Mouse (Mus musculus) heart, embryonic 11.5 days (tissue): ENCODE measurements around the gene Cog7. TPM values are rescaled to one million over a fixed set of nuclear protein-coding genes. Genes with fewer than 3 reads are reported as not detected.
A peak's percentile ranks its signal among the peaks of the same experiment; 100 is the strongest.

Experiments
- ATAC-seq: fragments of 200-750 bp; cut with Nextera tagmentation; replicated peaks from 2 replicates; pipeline ENCODE4 v1.8.0; 2017; ENCODE audit warnings: moderate library complexity; ENCODE audit not compliant: insufficient number of reproducible peaks, low FRiP score, low TSS enrichment
- H3K27ac ChIP-seq: fragments of 300-500 bp; sonication (generic); 2 replicates; pipeline ENCODE4 v1.5.1; 2014; ENCODE audit warnings: mild to moderate bottlenecking, low read depth, low read length
- H3K27me3 ChIP-seq: fragments of 300-500 bp; sonication (generic); 2 replicates; pipeline ENCODE4 v1.6.1; 2014; ENCODE audit warnings: mild to moderate bottlenecking, low read length, mixed read lengths; ENCODE audit not compliant: control insufficient read depth, insufficient read depth
- H3K36me3 ChIP-seq: fragments of 300-500 bp; sonication (generic); 2 replicates; pipeline ENCODE4 v1.6.1; 2014; ENCODE audit warnings: mild to moderate bottlenecking, low read length, moderate library complexity, mixed read lengths; ENCODE audit not compliant: control insufficient read depth, insufficient read depth
- H3K4me1 ChIP-seq: fragments of 300-500 bp; sonication (generic); 2 replicates; pipeline ENCODE4 v1.6.1; 2014; ENCODE audit warnings: low read length; ENCODE audit not compliant: control insufficient read depth, insufficient read depth
- H3K4me2 ChIP-seq: fragments of 300-500 bp; sonication (generic); 2 replicates; pipeline ENCODE4 v1.6.1; 2014; ENCODE audit warnings: mild to moderate bottlenecking, moderate library complexity
- H3K4me3 ChIP-seq: fragments of 300-500 bp; sonication (generic); 2 replicates; pipeline ENCODE4 v1.5.1; 2014; ENCODE audit warnings: low read depth, low read length
- H3K9ac ChIP-seq: fragments of 300-500 bp; sonication (generic); 2 replicates; pipeline ENCODE4 v1.6.1; 2014; ENCODE audit warnings: mild to moderate bottlenecking, low read depth, low read length, moderate library complexity
- H3K9me3 ChIP-seq: fragments of 300-500 bp; sonication (generic); replicated peaks from 2 replicates; pipeline ENCODE4 v1.6.1; 2016; ENCODE audit warnings: low read length; ENCODE audit not compliant: control insufficient read depth
- WGBS: fragments of 180-500 bp; shearing (Covaris S2); extraction: QIAGEN DNeasy Blood & Tissue Kit; methylation state at CpG from one replicate; pipeline ENCODE4 v1.1.7; 2014; ENCODE audit not compliant: insufficient replicate concordance; 5-methylcytosine and 5-hydroxymethylcytosine counted together
- polyA plus RNA-seq: library from polyadenylated mRNA; unstranded; fragments of >200 nt; fragmentation: Nextera tagmentation; extraction: Ambion mirVana; gene quantifications from 2 replicates; pipeline ENCODE4 v1.2.1, GENCODE M21; 2014

The Cog7 gene
- polyA plus RNA-seq, 1 experiment from 2014 or later = 17.4 TPM

DNA sequence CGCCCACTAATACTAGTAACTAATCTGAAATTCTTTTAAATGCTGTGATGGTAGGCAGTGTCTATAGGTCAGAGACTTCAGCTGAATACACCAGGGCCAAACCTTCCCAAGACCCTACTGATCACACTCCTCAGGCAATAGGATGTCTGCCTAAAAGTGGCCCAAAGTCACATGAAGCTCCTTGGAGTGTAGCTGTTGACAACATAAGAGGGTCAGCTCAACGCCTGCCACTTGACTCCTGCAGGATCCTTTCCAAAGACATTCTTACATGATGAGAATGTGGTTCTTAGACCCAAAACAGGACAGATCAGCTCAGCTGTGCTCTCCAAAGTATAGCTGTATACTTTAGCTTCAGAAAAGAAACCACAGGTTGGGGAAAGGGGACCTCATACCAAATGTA is 39.1 kb downstream of the Cog7 start:
- H3K9ac ChIP-seq = no peak overlapping the region
- no peaks in the 10 kb centered on the region for H3K36me3 ChIP-seq
- 75% methylated on average over 2 of the region's 2 CpGs for WGBS
- no peak for ATAC-seq
- H3K9me3 ChIP-seq = no peaks in the 10 kb centered on the region
- no peak overlapping the region for H3K27ac ChIP-seq
- H3K4me1 ChIP-seq = peaks cover 10% of the 10 kb centered on the region
- no peaks in the 10 kb centered on the region for H3K27me3 ChIP-seq
- H3K4me3 ChIP-seq = no peak overlapping the region
- H3K4me2 ChIP-seq = no peak overlapping the region

DNA sequence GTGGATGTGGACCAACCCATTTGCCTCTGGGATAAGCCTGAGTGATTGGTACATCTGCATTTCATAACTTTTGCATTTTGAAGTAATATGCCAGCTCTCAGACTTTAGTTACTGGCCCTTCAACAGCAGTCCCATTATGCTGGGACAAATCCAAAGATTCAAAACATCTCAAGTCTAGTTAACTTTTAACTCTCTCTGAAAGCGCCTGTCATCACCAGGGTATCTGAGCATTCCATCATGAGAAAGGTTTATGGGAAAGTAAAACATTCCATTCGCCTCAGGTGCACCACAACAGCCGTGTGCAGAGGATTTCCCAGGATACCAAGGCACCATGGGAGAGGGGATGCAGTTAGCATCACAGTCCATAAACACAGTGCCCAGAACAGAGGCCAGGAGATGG is 39.9 kb downstream of the Cog7 start:
- no peaks in the 10 kb centered on the region for H3K9me3 ChIP-seq
- no peak for ATAC-seq
- no peak overlapping the region for H3K27ac ChIP-seq
- H3K9ac ChIP-seq = no peak overlapping the region
- no peaks in the 10 kb centered on the region for H3K36me3 ChIP-seq
- H3K4me2 ChIP-seq = no peak overlapping the region
- H3K27me3 ChIP-seq = no peaks in the 10 kb centered on the region
- 77% methylated on average over 3 of the region's 3 CpGs for WGBS
- peaks cover 17% of the 10 kb centered on the region for H3K4me1 ChIP-seq
- H3K4me3 ChIP-seq = no peak overlapping the region

DNA sequence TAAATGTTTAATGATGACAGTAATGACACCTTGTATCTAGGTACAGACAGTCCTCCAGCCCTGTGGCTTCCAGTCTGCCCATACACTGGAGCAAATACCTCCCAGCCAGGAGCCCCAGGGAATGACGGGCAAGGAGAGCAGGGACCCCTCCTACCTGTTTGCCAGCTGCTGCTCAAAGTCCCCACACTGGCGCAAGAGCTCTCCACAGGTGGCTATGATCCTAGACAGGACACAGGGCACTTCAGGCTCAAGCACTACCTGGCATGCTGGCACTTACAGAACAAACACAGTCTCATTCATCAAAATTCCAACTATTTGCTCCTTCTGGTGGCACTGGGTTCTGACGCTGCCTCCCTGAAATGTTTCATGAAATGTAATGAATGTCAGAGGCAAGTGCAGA is 40.5 kb downstream of the Cog7 start:
- no peak overlapping the region for H3K4me3 ChIP-seq
- H3K27me3 ChIP-seq = no peaks in the 10 kb centered on the region
- no peak for ATAC-seq
- H3K9ac ChIP-seq = no peak overlapping the region
- no peak overlapping the region for H3K4me2 ChIP-seq
- peaks cover 22% of the 10 kb centered on the region for H3K4me1 ChIP-seq
- no peak overlapping the region for H3K27ac ChIP-seq
- no peaks in the 10 kb centered on the region for H3K9me3 ChIP-seq
- no peaks in the 10 kb centered on the region for H3K36me3 ChIP-seq
- 56% methylated on average over 3 of the region's 3 CpGs for WGBS

DNA sequence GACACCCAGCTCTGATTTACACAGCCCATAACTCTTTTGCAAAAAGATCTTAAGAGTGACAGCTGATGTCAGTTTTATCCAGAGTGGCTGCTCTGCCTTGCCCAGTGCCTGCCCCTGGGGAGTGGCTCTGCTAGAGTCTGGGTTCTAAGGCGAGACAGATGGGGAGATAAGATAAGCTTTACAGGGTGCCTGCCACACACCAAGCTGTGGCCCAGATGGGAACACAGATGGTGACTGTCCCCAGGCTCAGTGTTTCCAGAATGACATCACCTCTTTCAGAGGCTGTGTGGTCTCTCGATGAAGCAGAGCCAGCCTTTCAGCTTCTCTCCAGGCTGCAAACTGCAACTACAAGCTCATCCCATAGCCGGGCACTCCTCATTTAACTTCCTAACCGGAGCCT is 41.8 kb downstream of the Cog7 start:
- 25% methylated on average over 4 of the region's 4 CpGs for WGBS
- H3K4me2 ChIP-seq = no peak overlapping the region
- ATAC-seq = no peak
- H3K4me3 ChIP-seq = no peak overlapping the region
- H3K27ac ChIP-seq = no peak overlapping the region
- H3K27me3 ChIP-seq = no peaks in the 10 kb centered on the region
- H3K9me3 ChIP-seq = no peaks in the 10 kb centered on the region
- H3K4me1 ChIP-seq = peaks cover 23% of the 10 kb centered on the region
- H3K9ac ChIP-seq = no peak overlapping the region
- no peaks in the 10 kb centered on the region for H3K36me3 ChIP-seq

DNA sequence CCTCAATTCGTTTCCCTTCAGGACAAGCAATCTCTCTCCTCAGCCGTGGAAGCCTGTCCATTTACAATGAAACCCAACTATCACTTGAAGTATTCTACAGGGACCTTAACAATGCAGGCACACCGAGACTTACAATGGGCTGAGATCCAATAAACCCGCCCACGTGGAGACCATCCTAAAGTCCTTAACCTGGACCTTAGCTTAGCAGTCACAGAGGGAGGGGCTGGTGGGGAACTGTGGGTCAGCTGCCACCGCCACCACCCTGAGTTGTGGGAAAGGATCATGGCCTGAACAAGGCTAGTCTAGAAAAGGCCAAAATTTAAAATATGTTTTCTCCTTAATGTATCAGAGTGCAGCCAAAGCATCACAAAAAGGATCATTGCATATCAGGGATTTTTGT is 42.3 kb downstream of the Cog7 start:
- Histone ChIP-seq H3K27ac (no peak overlapping the region), H3K27me3 (no peaks in the 10 kb centered on the region), H3K9ac (no peak overlapping the region), H3K4me3 (no peak overlapping the region), H3K9me3 (no peaks in the 10 kb centered on the region), H3K36me3 (no peaks in the 10 kb centered on the region), H3K4me2 (no peak overlapping the region), H3K4me1 (peaks cover 23% of the 10 kb centered on the region)
- 63% methylated on average over 6 of the region's 6 CpGs for WGBS
- no peak for ATAC-seq

DNA sequence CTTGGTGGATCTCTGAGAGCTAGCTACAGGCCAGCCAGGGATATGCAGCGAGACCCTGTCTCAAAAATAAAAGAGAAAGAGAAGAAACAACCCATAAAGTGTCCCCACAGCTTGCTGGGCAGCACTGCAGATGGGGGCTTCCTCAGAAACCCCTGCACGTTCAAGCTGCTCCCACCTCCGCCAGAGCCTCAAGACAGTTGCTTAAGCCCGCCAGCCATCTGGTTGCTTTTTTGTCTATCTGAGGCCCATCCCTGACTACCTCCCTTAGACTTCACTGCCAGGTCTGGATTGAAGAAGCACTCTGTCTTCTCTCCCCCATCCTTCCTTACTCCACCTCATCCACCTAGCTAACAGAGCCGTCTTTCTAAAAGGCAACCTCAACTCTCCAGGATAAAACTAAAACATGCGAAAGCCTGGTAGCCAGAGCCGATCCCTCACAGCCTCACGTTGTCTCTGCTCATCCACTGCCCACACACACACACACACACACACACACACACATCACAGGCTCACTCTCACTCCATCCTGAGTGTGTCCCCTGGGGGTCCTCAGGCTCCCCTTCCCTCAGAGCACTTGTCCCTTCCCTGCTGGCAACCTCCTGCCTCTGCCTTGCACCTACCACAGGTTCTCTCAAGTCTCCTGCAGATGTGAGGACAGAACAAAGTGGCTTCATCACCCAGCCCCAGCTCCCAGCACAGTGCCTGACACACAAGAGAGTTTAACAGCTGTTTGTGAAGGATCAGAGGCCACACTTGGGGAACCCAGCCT is 43.2 kb downstream of the Cog7 start:
- H3K36me3 ChIP-seq = no peaks in the 10 kb centered on the region
- no peak for ATAC-seq
- H3K9me3 ChIP-seq = no peaks in the 10 kb centered on the region
- no peak overlapping the region for H3K9ac ChIP-seq
- H3K4me1 ChIP-seq = peaks cover 23% of the 10 kb centered on the region
- H3K27ac ChIP-seq = no peak overlapping the region
- no peak overlapping the region for H3K4me3 ChIP-seq
- 83% methylated on average over 8 of the region's 8 CpGs for WGBS
- H3K27me3 ChIP-seq = no peaks in the 10 kb centered on the region
- no peak overlapping the region for H3K4me2 ChIP-seq

DNA sequence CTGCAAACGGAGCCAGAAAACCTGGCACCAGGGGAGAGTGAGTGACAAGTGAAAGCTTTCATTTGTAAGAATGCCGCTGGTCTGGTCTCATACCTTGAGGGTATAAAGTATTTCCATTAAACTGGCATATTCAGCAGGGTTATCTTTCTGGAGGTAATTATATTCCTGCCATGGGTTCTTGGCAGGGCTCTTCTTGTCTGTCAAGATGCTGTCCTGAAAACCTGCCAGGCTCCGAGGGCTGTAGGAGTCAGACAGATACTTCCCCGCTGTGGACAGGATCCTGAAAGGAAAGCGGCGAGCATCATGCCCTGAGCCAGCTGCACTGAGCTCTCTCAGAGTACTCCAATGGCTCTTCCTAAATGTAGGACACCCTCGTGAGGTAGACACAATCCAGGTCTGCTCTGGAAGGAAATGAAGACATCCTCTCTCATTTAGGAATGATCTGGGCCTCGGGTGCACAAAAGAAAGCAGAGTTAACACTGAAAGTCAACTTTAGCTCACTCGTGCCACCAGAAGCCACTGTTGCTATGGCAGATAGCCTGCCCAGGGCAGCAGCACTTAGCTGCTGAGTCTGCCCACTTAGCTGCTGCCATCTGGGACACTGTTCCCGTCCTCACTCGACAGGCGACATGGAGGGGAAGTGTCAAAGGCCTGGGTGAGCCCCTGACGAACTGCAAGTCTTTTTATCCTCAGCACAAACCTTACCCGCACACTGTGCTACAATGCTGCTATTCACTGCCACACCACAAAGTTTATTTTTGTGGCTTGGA is 44.5 kb downstream of the Cog7 start:
- Histone ChIP-seq H3K9ac (no peak overlapping the region), H3K4me2 (peak overlapping the region; percentile 25; the same call in 1 of the 2 replicates), H3K9me3 (no peaks in the 10 kb centered on the region), H3K27me3 (no peaks in the 10 kb centered on the region), H3K4me3 (no peak overlapping the region), H3K27ac (no peak overlapping the region), H3K4me1 (peaks cover 23% of the 10 kb centered on the region), H3K36me3 (no peaks in the 10 kb centered on the region)
- 39% methylated on average over 14 of the region's 14 CpGs for WGBS
- ATAC-seq = no peak

DNA sequence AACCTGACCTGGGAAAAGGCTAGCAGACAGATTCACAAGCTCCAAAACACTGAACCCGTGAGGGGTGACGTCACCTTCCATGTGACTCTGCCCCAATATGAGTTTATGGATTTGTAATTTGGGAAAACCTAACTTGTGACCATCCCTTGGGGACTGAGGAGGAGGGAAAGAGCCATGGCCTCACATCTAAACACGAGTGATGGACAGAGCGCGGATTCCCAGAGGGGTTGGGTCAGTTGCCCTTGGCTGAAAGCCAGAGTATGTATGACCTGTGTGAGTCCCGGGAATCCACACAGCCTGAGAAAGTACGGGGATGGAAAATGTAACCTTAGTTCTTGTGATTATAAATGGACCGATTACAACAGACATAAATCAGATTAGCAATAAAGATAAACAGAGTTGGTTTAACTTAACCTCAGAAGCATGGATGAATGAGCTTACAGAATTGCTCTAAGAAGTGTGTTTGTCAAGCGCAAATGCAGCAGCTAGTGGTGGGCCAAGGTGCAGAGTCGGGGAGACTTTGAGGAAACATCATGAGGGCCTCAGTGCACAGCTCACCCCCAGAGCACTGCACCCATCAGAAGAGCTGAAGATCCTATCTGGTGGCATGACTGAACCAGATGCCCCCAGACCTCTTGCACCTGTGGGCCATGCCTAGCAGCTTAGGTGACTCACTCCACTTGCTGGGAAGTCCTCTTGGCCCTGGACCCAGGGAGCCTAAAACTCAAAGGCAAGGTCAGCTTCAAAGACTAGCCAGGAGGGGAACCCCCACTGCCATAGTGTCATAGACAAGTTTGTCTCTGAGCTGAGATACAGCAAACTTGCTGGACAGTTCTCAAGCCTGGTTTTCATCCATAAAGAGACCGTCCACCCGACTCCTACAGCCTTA is 45.4 kb downstream of the Cog7 start:
- Histone ChIP-seq H3K9ac (no peak overlapping the region), H3K27me3 (no peaks in the 10 kb centered on the region), H3K4me2 (no peak overlapping the region), H3K9me3 (no peaks in the 10 kb centered on the region), H3K4me3 (no peak overlapping the region), H3K27ac (no peak overlapping the region), H3K36me3 (no peaks in the 10 kb centered on the region), H3K4me1 (peaks cover 24% of the 10 kb centered on the region)
- 67% methylated on average over 12 of the region's 12 CpGs for WGBS
- ATAC-seq = no peak
